Mouse (Mus musculus): Measurements from ENCODE around the gene Mthfd1l.
"Not testable (repeated sequence)": the region's sequence is repeated elsewhere in the genome, so short reads cannot be mapped to it uniquely, and the experiment has no call there.

The Mthfd1l gene

GRCm38 (mm10) chr10:4119287-4119686 is 146.4 kb downstream of the Mthfd1l start:
- no peak for DNase-seq (ENCODE audit: low spot score in 2 of 2)

- DNase-seq (ENCODE audit: low spot score in 2 of 2) = peak; percentile 18 to 25
These were observed 147.8 kb downstream of the Mthfd1l start for GRCm38 (mm10) chr10:4120708-4121107.

GRCm38 (mm10) chr10:4121197-4121596 is 148.3 kb downstream of the Mthfd1l start:
- no peak for DNase-seq (ENCODE audit: low spot score in 2 of 2)

- not testable (repeated sequence) for DNase-seq (ENCODE audit: low spot score in 2 of 2)
These were observed 150.5 kb downstream of the Mthfd1l start for GRCm38 (mm10) chr10:4123280-4123945.

- no peak for DNase-seq (ENCODE audit: low spot score in 2 of 2)
These were observed 151.2 kb downstream of the Mthfd1l start for GRCm38 (mm10) chr10:4124148-4124547.

- DNase-seq (ENCODE audit: low spot score in 2 of 2) = no peak
These were observed 152.3 kb downstream of the Mthfd1l start for GRCm38 (mm10) chr10:4125232-4125631.

GRCm38 (mm10) chr10:4126335-4127012 is 153.6 kb downstream of the Mthfd1l start:
- no peak for DNase-seq (ENCODE audit: low spot score in 2 of 2)

GRCm38 (mm10) chr10:4128411-4128810 is 155.5 kb downstream of the Mthfd1l start:
- no peak for DNase-seq (ENCODE audit: low spot score in 2 of 2)

- DNase-seq (ENCODE audit: low spot score in 2 of 2) = no peak
These were observed 156.0 kb downstream of the Mthfd1l start for GRCm38 (mm10) chr10:4128915-4129314.

GRCm38 (mm10) chr10:4129461-4129860 is 156.5 kb downstream of the Mthfd1l start:
- no peak for DNase-seq (ENCODE audit: low spot score in 2 of 2)

- no peak for DNase-seq (ENCODE audit: low spot score in 2 of 2)
These were observed 157.2 kb downstream of the Mthfd1l start for GRCm38 (mm10) chr10:4130034-4130607.

GRCm38 (mm10) chr10:4132735-4133134 is 159.8 kb downstream of the Mthfd1l start:
- no peak for DNase-seq (ENCODE audit: low spot score in 2 of 2)

GRCm38 (mm10) chr10:4135100-4135764 is 162.3 kb downstream of the Mthfd1l start:
- no peak for DNase-seq (ENCODE audit: low spot score in 2 of 2)

GRCm38 (mm10) chr10:4139531-4139930 is 166.6 kb downstream of the Mthfd1l start:
- no peak for DNase-seq (ENCODE audit: low spot score in 2 of 2)

- no peak for DNase-seq (ENCODE audit: low spot score in 2 of 2)
These were observed 168.8 kb downstream of the Mthfd1l start for GRCm38 (mm10) chr10:4141689-4142088.

- DNase-seq (ENCODE audit: low spot score in 2 of 2) = no peak
These were observed 169.9 kb downstream of the Mthfd1l start for GRCm38 (mm10) chr10:4142816-4143215.

GRCm38 (mm10) chr10:4143381-4143780 is 170.5 kb downstream of the Mthfd1l start:
- DNase-seq (ENCODE audit: low spot score in 2 of 2) = no peak

GRCm38 (mm10) chr10:4145080-4145807 is 172.3 kb downstream of the Mthfd1l start:
- no peak for DNase-seq (ENCODE audit: low spot score in 2 of 2)

- DNase-seq (ENCODE audit: low spot score in 2 of 2) = no peak
These were observed 174.0 kb downstream of the Mthfd1l start for GRCm38 (mm10) chr10:4146947-4147346.

- DNase-seq (ENCODE audit: low spot score in 2 of 2) = no peak
These were observed 178.2 kb downstream of the Mthfd1l start for GRCm38 (mm10) chr10:4151159-4151558.

- DNase-seq (ENCODE audit: low spot score in 2 of 2) = no peak
These were observed 179.2 kb downstream of the Mthfd1l start for GRCm38 (mm10) chr10:4151862-4152776.

Data from thymus, postnatal 10 days (tissue).